27 mouse cellular contexts compared by ENCODE assay signal in the genomic region with DNA sequence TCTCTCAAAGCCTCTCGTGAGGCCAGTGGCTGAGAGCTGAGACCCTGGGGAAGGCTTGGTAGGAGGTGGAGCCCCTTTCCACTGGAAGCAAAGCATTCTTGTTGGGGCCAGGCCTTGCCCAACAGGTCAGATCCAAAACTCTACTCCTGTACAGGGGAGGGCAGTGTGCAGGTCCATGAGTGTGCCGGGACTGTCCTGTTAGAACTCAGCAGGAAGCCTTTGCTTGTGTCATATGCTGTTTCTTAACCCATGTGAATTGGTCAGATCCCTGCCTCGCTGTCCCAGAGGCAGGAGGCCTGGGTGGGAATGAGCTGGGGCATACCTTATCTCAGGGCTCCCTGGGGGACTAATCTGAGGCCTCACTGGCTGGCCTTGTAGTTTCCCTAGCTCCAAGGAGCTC. TPM values are rescaled to one million over a fixed set of nuclear protein-coding genes. Genes with fewer than 3 reads are reported as not detected.
DNase-seq lines count a peak whose midpoint lies in the region; TF ChIP-seq lines count a peak whose summit lies in the region.
"Had no signal": no experiment of that assay in that cellular context is flagged by ENCODE, and none has a peak within 500 bp of the region (broad histone marks: within the 10 kb centered on the region; RNA-seq: fewer than 3 reads in every experiment).

No protein-coding gene starts in this region.

- H3K27ac ChIP-seq in gastrocnemius, adult 2 months, result 0 out of 2 replicates have a peak overlapping the region, but pooled peaks have one; percentile 35
- 0 out of 2 replicates have a peak overlapping the region, but pooled peaks have one; percentile 30 for H3K27ac ChIP-seq in spleen, adult 2 months (ENCODE audit: insufficient read depth, low read length)
- peak overlapping the region; percentile 76 for H3K27ac ChIP-seq in small intestine, adult 2 months (ENCODE audit: insufficient read depth, low read depth, low read length)
- H3K27ac ChIP-seq: embryonic facial prominence, embryonic 13.5 days; forebrain, embryonic 12.5 days; heart, embryonic 15.5 days; hindbrain, embryonic 15.5 days had no signal

- no peak overlapping the region for H3K4me3 ChIP-seq in gastrocnemius, adult 2 months
- H3K4me3 ChIP-seq in spleen, adult 2 months (ENCODE audit: extremely low read depth, insufficient read depth, insufficient read length), result no peak overlapping the region
- no peak overlapping the region for H3K4me3 ChIP-seq in small intestine, adult 2 months (ENCODE audit: low read depth, low read length)
- H3K4me3 ChIP-seq: embryonic facial prominence, embryonic 13.5 days; forebrain, embryonic 12.5 days; heart, embryonic 15.5 days; hindbrain, embryonic 15.5 days had no signal

- H3K4me1 ChIP-seq in spleen, adult 2 months (ENCODE audit: control insufficient read depth, insufficient read depth, insufficient read length), result peaks cover 8% of the 10 kb centered on the region; the same call in 1 of the 2 replicates
- H3K4me1 ChIP-seq in small intestine, adult 2 months (ENCODE audit: control insufficient read depth, insufficient read depth, insufficient read length, low read length), result peaks cover 36% of the 10 kb centered on the region; the same call in 1 of the 2 replicates
- H3K4me1 ChIP-seq: forebrain, embryonic 12.5 days; heart, embryonic 15.5 days; hindbrain, embryonic 15.5 days had no signal

- 90% methylated on average over 3 of the region's 3 CpGs for WGBS in spleen, adult 2 months
- WGBS in small intestine, adult 2 months, result 68% methylated on average over 3 of the region's 3 CpGs

- no peaks in the 10 kb centered on the region for H3K27me3 ChIP-seq in spleen, adult 2 months (ENCODE audit: control insufficient read depth, insufficient read depth, low read length)
- H3K27me3 ChIP-seq in small intestine, adult 2 months (ENCODE audit: control insufficient read depth, insufficient read depth, low read length), result no peaks in the 10 kb centered on the region
- H3K27me3 ChIP-seq: embryonic facial prominence, embryonic 13.5 days; forebrain, embryonic 12.5 days; heart, embryonic 15.5 days; hindbrain, embryonic 15.5 days had no signal

- TF ChIP-seq CTCF in gastrocnemius, adult 2 months (IDR thresholded peaks at IDR 0.05), result no peak
- no peak for TF ChIP-seq CTCF in spleen, adult 2 months (IDR thresholded peaks at IDR 0.05; ENCODE audit: extremely low read depth, insufficient read depth, insufficient read length, insufficient replicate concordance)
- no peak for TF ChIP-seq CTCF in small intestine, adult 2 months (IDR thresholded peaks at IDR 0.05; ENCODE audit: extremely low read depth, insufficient read length, insufficient replicate concordance, low read depth, low read length)

- H3K36me3 ChIP-seq in spleen, adult 2 months (ENCODE audit: control insufficient read depth, insufficient read depth, low read length), result peaks cover 33% of the 10 kb centered on the region
- H3K36me3 ChIP-seq in small intestine, adult 2 months (ENCODE audit: control insufficient read depth, insufficient read depth, low read length), result peaks cover 48% of the 10 kb centered on the region
- H3K36me3 ChIP-seq: forebrain, embryonic 12.5 days; hindbrain, embryonic 15.5 days had no signal

- no peak for TF ChIP-seq POLR2A in spleen, adult 2 months (IDR thresholded peaks at IDR 0.05; ENCODE audit: low read depth, low read length)
- no peak for TF ChIP-seq POLR2A in small intestine, adult 2 months (IDR thresholded peaks at IDR 0.05; ENCODE audit: low read depth, low read length)

- peak; percentile 10 for DNase-seq in gastrocnemius, adult 2 months
- no peak for DNase-seq in gastrocnemius, postnatal 36 days
- DNase-seq in kidney, postnatal 10 days, result peak; percentile 5
- no peak for DNase-seq in kidney, adult 8-10 months
- DNase-seq in spleen, adult 2 months (ENCODE audit: low read depth in 1 of 2, low spot score in 2 of 2), result no peak
- DNase-seq in spleen, adult 18-20 months, result no peak
- no peak for DNase-seq in retina, embryonic 14.5 days (ENCODE audit: low spot score)
- DNase-seq: adrenal gland, adult 8-10 months; adrenal gland, postnatal 36 days; B cell, adult 2 months; cerebellum, adult 11 months; cerebellum, adult 8-10 months; cerebellum, postnatal 14 days; gastrocnemius, postnatal 25 days; heart, adult 18-20 months had no signal

- intact Hi-C loops in gastrocnemius, adult 2 months (cut with DNase I), result loop anchor here (5.0 kb wide), 1 partner anchor 37 kb away; no protein-coding TSS in a partner anchor
- intact Hi-C loops in gastrocnemius, postnatal 36 days (cut with DNase I), result no loop called here

RNA-seq across cellular contexts. Expression of gene Gm17334, which starts 7.3 kb away (rescaled TPM):
- under 1 TPM; 0.28 to 0.53 TPM for total RNA-seq in gastrocnemius, adult 2 months (2021)
- under 1 TPM in 1 of 2 experiments, not detected in 1; 0.31 TPM for total RNA-seq in gastrocnemius, postnatal 36 days (2021)
- 1.2 TPM in 2 replicates for polyA plus RNA-seq in spleen, adult 2 months (2012; rRNA removed)
- 0.25 and 1.6 TPM in 2 replicates for polyA plus RNA-seq in small intestine, adult 2 months (2012; rRNA removed)
- total RNA-seq: G1E; gastrocnemius, adult 18-20 months; gastrocnemius, postnatal 25 days had no signal
- polyA plus RNA-seq: embryonic facial prominence, embryonic 13.5 days; forebrain, embryonic 12.5 days; G1E; heart, embryonic 15.5 days; hindbrain, embryonic 11.5 days; hindbrain, embryonic 15.5 days had no signal

RNA-seq across cellular contexts. Expression of gene Irf1, which starts 10.4 kb away (rescaled TPM):
- total RNA-seq in gastrocnemius, adult 2 months (2021), result 1 to 10 TPM; 6.2 to 7.0 TPM
- 1 to 10 TPM; 6.6 to 7.4 TPM for total RNA-seq in gastrocnemius, postnatal 36 days (2021)
- 111 and 222 TPM in 2 replicates for polyA plus RNA-seq in spleen, adult 2 months (2012; rRNA removed)
- 93.3 and 233 TPM in 2 replicates for polyA plus RNA-seq in small intestine, adult 2 months (2012; rRNA removed)

RNA-seq across cellular contexts. Expression of gene Il5, which starts 59.7 kb away (rescaled TPM):
- total RNA-seq in gastrocnemius, adult 2 months (2021), result not detected
- not detected for total RNA-seq in gastrocnemius, postnatal 36 days (2021)
- polyA plus RNA-seq in spleen, adult 2 months (2012; rRNA removed), result not detected in 2 replicates
- not detected in 2 replicates for polyA plus RNA-seq in small intestine, adult 2 months (2012; rRNA removed)
- total RNA-seq: adrenal gland, adult 8-10 months; adrenal gland, postnatal 36 days; gastrocnemius, adult 18-20 months; gastrocnemius, postnatal 25 days; heart, adult 18-20 months; heart, postnatal 25 days had no signal
- polyA plus RNA-seq: CD4-positive, CD25-positive, alpha-beta regulatory T cell, adult 4 months; embryonic facial prominence, embryonic 13.5 days; forebrain, embryonic 12.5 days; forebrain, embryonic 16.5 days; G1E; heart, embryonic 11.5 days; heart, embryonic 15.5 days; hindbrain, embryonic 11.5 days; hindbrain, embryonic 15.5 days had no signal

Comparison
In these comparisons a context has a peak if more than half of its experiments do, and no peak if none do; other contexts are left out.
1. DNase-seq: peak in gastrocnemius, adult 2 months (single experiment) and kidney, postnatal 10 days (single experiment); none in gastrocnemius, postnatal 36 days (0 of 2), kidney, adult 8-10 months (0 of 2), spleen, adult 2 months (0 of 2), spleen, adult 18-20 months (0 of 2) and retina, embryonic 14.5 days (single experiment).
2. Peak in every context shown above with its lines, with median percentiles within 50 percentile points of each other: H3K27ac ChIP-seq.